Mouse (Mus musculus) liver, embryonic 13.5 days (tissue): ENCODE results near the gene Gm19668. TPM values are rescaled to one million over a fixed set of nuclear protein-coding genes. Genes with fewer than 3 reads are reported as not detected.
"Not testable (repeated sequence)": the region's sequence is repeated elsewhere in the genome, so short reads cannot be mapped to it uniquely, and the experiment has no call there.

Source experiments
- ATAC-seq: fragments of 200-750 bp; cut with Nextera tagmentation; 2 replicates; pipeline ENCODE4 v1.8.0; 2017; ENCODE audit warnings: low read depth, mild to moderate bottlenecking, moderate number of reproducible peaks, moderate library complexity
- DNase-seq: peaks from one replicate; pipeline ENCODE4 v3.0.0; 2022
- H3K27ac ChIP-seq: fragments of 300-500 bp; sonication (generic); 2 replicates; pipeline ENCODE4 v1.5.1; 2015; ENCODE audit warnings: moderate library complexity, mild to moderate bottlenecking, inconsistent platforms
- H3K27me3 ChIP-seq: fragments of 300-500 bp; sonication (generic); 2 replicates; pipeline ENCODE4 v1.6.1; 2015; ENCODE audit warnings: mild to moderate bottlenecking, inconsistent platforms
- H3K36me3 ChIP-seq: fragments of 300-500 bp; sonication (generic); 2 replicates; pipeline ENCODE4 v1.6.1; 2015; ENCODE audit warnings: mild to moderate bottlenecking, inconsistent platforms
- H3K4me1 ChIP-seq: fragments of 300-500 bp; sonication (generic); replicated peaks from 2 replicates; pipeline ENCODE4 v1.6.1; 2015; ENCODE audit warnings: inconsistent platforms
- H3K4me2 ChIP-seq: fragments of 300-500 bp; sonication (generic); 2 replicates; pipeline ENCODE4 v1.6.1; 2015; ENCODE audit warnings: inconsistent platforms, mild to moderate bottlenecking, moderate library complexity
- H3K4me3 ChIP-seq: fragments of 300-500 bp; sonication (generic); replicated peaks from 2 replicates; pipeline ENCODE4 v1.5.1; 2015; ENCODE audit warnings: mild to moderate bottlenecking, inconsistent platforms
- H3K9ac ChIP-seq: fragments of 300-500 bp; sonication (generic); 2 replicates; pipeline ENCODE4 v1.6.1; 2015; ENCODE audit warnings: mild to moderate bottlenecking, inconsistent platforms
- H3K9me3 ChIP-seq: fragments of 300-500 bp; sonication (generic); replicated peaks from 2 replicates; pipeline ENCODE4 v1.6.1; 2016; ENCODE audit warnings: inconsistent platforms
- WGBS: fragments of 180-500 bp; shearing (Covaris S2); methylation state at CpG from one replicate; pipeline ENCODE4 v1.1.7; 2015; ENCODE audit not compliant: insufficient replicate concordance; 5-methylcytosine and 5-hydroxymethylcytosine counted together
- polyA plus RNA-seq: library from polyadenylated mRNA; unstranded; fragments of >200 nt; fragmentation: Nextera tagmentation; extraction: Ambion mirVana; gene quantifications from 2 replicates; pipeline ENCODE4 v1.2.1, GENCODE M21; 2015

The Gm19668 gene
- polyA plus RNA-seq, 1 experiment from 2014 or later: not detected

- not testable (repeated sequence) for H3K27ac ChIP-seq, H3K9me3 ChIP-seq, H3K4me1 ChIP-seq, H3K27me3 ChIP-seq, H3K9ac ChIP-seq, H3K4me2 ChIP-seq, H3K36me3 ChIP-seq, DNase-seq, ATAC-seq, H3K4me3 ChIP-seq
- 50% methylated on average over 1 of the region's 1 CpGs for WGBS
Observed at GRCm38 (mm10) chr10:77759582-77759981, 39.4 kb downstream of the Gm19668 start, which contains the start of gene Gm3233. Gene Gm3233, minus strand, starts transcription at chr10:77759682.

GRCm38 (mm10) chr10:77753448-77753847 is 45.5 kb downstream of the Gm19668 start:
- no peaks in the 10 kb centered on the region for H3K36me3 ChIP-seq
- no peak overlapping the region for H3K4me3 ChIP-seq
- ATAC-seq (no peak), DNase-seq (no peak)
- H3K4me1 ChIP-seq: no peaks in the 10 kb centered on the region
- H3K9ac ChIP-seq: no peak overlapping the region
- H3K4me2 ChIP-seq: no peak overlapping the region
- no peaks in the 10 kb centered on the region for H3K27me3 ChIP-seq
- H3K9me3 ChIP-seq: no peaks in the 10 kb centered on the region
- no peak overlapping the region for H3K27ac ChIP-seq

GRCm38 (mm10) chr10:77752312-77752711 is 46.6 kb downstream of the Gm19668 start:
- not testable (repeated sequence) for H3K9me3 ChIP-seq, DNase-seq, H3K4me3 ChIP-seq, H3K4me1 ChIP-seq, H3K27me3 ChIP-seq, H3K27ac ChIP-seq, H3K9ac ChIP-seq, H3K4me2 ChIP-seq, ATAC-seq, H3K36me3 ChIP-seq
- 39% methylated on average over 3 of the region's 3 CpGs for WGBS

- not testable (repeated sequence) for H3K36me3 ChIP-seq, H3K9ac ChIP-seq, ATAC-seq, H3K4me1 ChIP-seq, H3K4me3 ChIP-seq, H3K27me3 ChIP-seq, H3K27ac ChIP-seq, DNase-seq, H3K9me3 ChIP-seq, H3K4me2 ChIP-seq
- 45% methylated on average over 1 of the region's 1 CpGs for WGBS
Observed at GRCm38 (mm10) chr10:77751254-77751653, 47.7 kb downstream of the Gm19668 start, which contains the start of gene Gm9736. Gene Gm9736, minus strand, starts transcription at chr10:77751354.

- H3K36me3 ChIP-seq, H3K27me3 ChIP-seq, H3K9me3 ChIP-seq, ATAC-seq, H3K9ac ChIP-seq, H3K4me1 ChIP-seq, H3K4me2 ChIP-seq, DNase-seq, H3K27ac ChIP-seq, H3K4me3 ChIP-seq: not testable (repeated sequence)
- 52% methylated on average over 1 of the region's 1 CpGs for WGBS
Observed at GRCm38 (mm10) chr10:77750686-77751085, 48.2 kb downstream of the Gm19668 start.

Other genes starting within 250 kb of the Gm19668 start
- 64.1 and 73.2 TPM in 2 replicates for gene Pttg1ip, start 217.4 kb downstream of the Gm19668 start, polyA plus RNA-seq
- 118 and 127 TPM in 2 replicates for gene Sumo3, start 193.0 kb downstream of the Gm19668 start, polyA plus RNA-seq
- 1.1 and 5.3 TPM in 2 replicates for gene Gm49325, start 192.9 kb downstream of the Gm19668 start, polyA plus RNA-seq
- 47.2 and 50.1 TPM in 2 replicates for gene Ube2g2, start 176.9 kb downstream of the Gm19668 start, polyA plus RNA-seq
- gene Tspear, start 112.6 kb downstream of the Gm19668 start, polyA plus RNA-seq: 0.07 and 0.10 TPM in 2 replicates
- gene Gm19402, start 108.4 kb downstream of the Gm19668 start, polyA plus RNA-seq: not detected in 2 replicates
- gene Gm9508, start 101.9 kb downstream of the Gm19668 start, polyA plus RNA-seq: not detected in 2 replicates
- not detected in 2 replicates for gene Gm10272, start 92.5 kb downstream of the Gm19668 start, polyA plus RNA-seq
- gene Gm10024, start 87.7 kb downstream of the Gm19668 start, polyA plus RNA-seq: not detected in 2 replicates
- not detected in 2 replicates for gene Gm10142, start 83.3 kb downstream of the Gm19668 start, polyA plus RNA-seq
- gene Krtap12-1, start 78.5 kb downstream of the Gm19668 start, polyA plus RNA-seq: not detected in 2 replicates
- gene Gm10100, start 72.6 kb downstream of the Gm19668 start, polyA plus RNA-seq: not detected in 2 replicates
- gene Gm18596, start 56.5 kb downstream of the Gm19668 start, polyA plus RNA-seq: not detected in 2 replicates
- not detected in 2 replicates for gene Gm9736, start 47.8 kb downstream of the Gm19668 start, polyA plus RNA-seq
- gene Gm3233, start 39.5 kb downstream of the Gm19668 start, polyA plus RNA-seq: not detected in 2 replicates
- not detected in 2 replicates for gene Gm3238, start 27.8 kb downstream of the Gm19668 start, polyA plus RNA-seq
- not detected in 2 replicates for gene Gm7138, start 22.2 kb downstream of the Gm19668 start, polyA plus RNA-seq
- not detected in 2 replicates for gene Gm3250, start 16.6 kb downstream of the Gm19668 start, polyA plus RNA-seq
- not detected in 2 replicates for gene Gm7137, start 10.9 kb downstream of the Gm19668 start, polyA plus RNA-seq
- gene Gm9639, start 4.1 kb downstream of the Gm19668 start, polyA plus RNA-seq: not detected in 2 replicates
- gene Gm9507, start 12.7 kb upstream of the Gm19668 start, polyA plus RNA-seq: not detected in 2 replicates
- gene Gm2696, start 15.5 kb upstream of the Gm19668 start, polyA plus RNA-seq: not detected in 2 replicates
- gene Krtap10-4, start 28.0 kb upstream of the Gm19668 start, polyA plus RNA-seq: not detected in 2 replicates
- not detected in 2 replicates for gene Krtap10-10, start 36.8 kb upstream of the Gm19668 start, polyA plus RNA-seq
- not detected in 2 replicates for gene Gm36176, start 47.7 kb upstream of the Gm19668 start, polyA plus RNA-seq
- not detected in 2 replicates for gene Gm10318, start 53.7 kb upstream of the Gm19668 start, polyA plus RNA-seq
- not detected in 2 replicates for gene Gm3285, start 62.8 kb upstream of the Gm19668 start, polyA plus RNA-seq
- 8.6 and 10.1 TPM in 2 replicates for gene Lrrc3, start 103.4 kb upstream of the Gm19668 start, polyA plus RNA-seq
- gene Trpm2, start 171.4 kb upstream of the Gm19668 start, polyA plus RNA-seq: 0.73 and 0.94 TPM in 2 replicates
- 4.6 and 5.7 TPM in 2 replicates for gene 1810043G02Rik, start 179.4 kb upstream of the Gm19668 start, polyA plus RNA-seq
- 94.0 and 98.3 TPM in 2 replicates for gene Pfkl, start 210.9 kb upstream of the Gm19668 start, polyA plus RNA-seq
- gene Dnmt3l, start 242.8 kb upstream of the Gm19668 start, polyA plus RNA-seq: not detected in 2 replicates
- gene Aire, start 244.5 kb upstream of the Gm19668 start, polyA plus RNA-seq: not detected in 2 replicates